Mouse (Mus musculus) heart, postnatal 25 days (tissue): ENCODE measurements at regions not wholly inside any gene's neighbourhood (a gene's known extent, or its start where the extent isn't known, plus 50 kb on each side); places are given as distances from the start of the nearest gene placed in this dataset.

Source experiments
- DNase-seq: peaks from one replicate; pipeline ENCODE4 v3.0.0; 2022; ENCODE audit warnings: low spot score
- intact Hi-C: fragments of 180-260 bp; cut with DNase I; formaldehyde crosslinking; loops from one replicate; pipeline ENCODE4 v1.15.1; 2025

GRCm38 (mm10) chr2:56083226-56083625 is 647.5 kb downstream of the Kcnj3 start:
- intact Hi-C loops: no loop called here
- DNase-seq: no peak

GRCm38 (mm10) chr2:56109531-56109930 is 673.8 kb downstream of the Kcnj3 start:
- intact Hi-C loops: loop anchor here (2.0 kb wide), 1 partner anchor 1811 kb away; no protein-coding TSS in a partner anchor
- no peak for DNase-seq

- intact Hi-C loops: loop anchor here (2.0 to 10.0 kb wide), 2 partner anchors 1755 to 1811 kb away; no protein-coding TSS in a partner anchor
- DNase-seq: no peak
Measured at GRCm38 (mm10) chr2:56109975-56110374, 674.2 kb downstream of the Kcnj3 start.

GRCm38 (mm10) chr2:56114469-56114868 is 678.7 kb downstream of the Kcnj3 start:
- no peak for DNase-seq
- intact Hi-C loops: loop anchor here (10.0 kb wide), 1 partner anchor 1750 kb away; no protein-coding TSS in a partner anchor

GRCm38 (mm10) chr2:56119368-56119767 is 683.6 kb downstream of the Kcnj3 start:
- no peak for DNase-seq

GRCm38 (mm10) chr2:56147107-56147615 is 711.4 kb downstream of the Kcnj3 start:
- intact Hi-C loops: no loop called here
- no peak for DNase-seq

More at GRCm38 (mm10) chr2:56119368-56119767, 683.6 kb downstream of the Kcnj3 start:
- intact Hi-C loops: loop anchor here (5.0 to 10.0 kb wide), 2 partner anchors 1713 to 1745 kb away; no protein-coding TSS in a partner anchor

GRCm38 (mm10) chr2:56196449-56196848 is 760.7 kb downstream of the Kcnj3 start:
- intact Hi-C loops: no loop called here
- no peak for DNase-seq

GRCm38 (mm10) chr2:56227476-56227875 is 791.7 kb downstream of the Kcnj3 start:
- no peak for DNase-seq
- intact Hi-C loops: no loop called here

GRCm38 (mm10) chr2:56233042-56233441 is 797.3 kb downstream of the Kcnj3 start:
- intact Hi-C loops: no loop called here

GRCm38 (mm10) chr2:56257044-56257954 is 821.5 kb downstream of the Kcnj3 start:
- no peak for DNase-seq
- intact Hi-C loops: no loop called here

More at GRCm38 (mm10) chr2:56233042-56233441, 797.3 kb downstream of the Kcnj3 start:
- DNase-seq: no peak

GRCm38 (mm10) chr2:56304920-56305319 is 818.9 kb downstream of the Nr4a2 start:
- intact Hi-C loops: no loop called here
- DNase-seq: no peak

- intact Hi-C loops: no loop called here
- DNase-seq: no peak
Measured at GRCm38 (mm10) chr2:56321692-56322091, 802.1 kb downstream of the Nr4a2 start.

GRCm38 (mm10) chr2:56322508-56322907 is 801.3 kb downstream of the Nr4a2 start:
- intact Hi-C loops: no loop called here
- no peak for DNase-seq

- intact Hi-C loops: no loop called here
- no peak for DNase-seq
Measured at GRCm38 (mm10) chr2:56335974-56336373, 787.8 kb downstream of the Nr4a2 start.

- no peak for DNase-seq
- intact Hi-C loops: no loop called here
Measured at GRCm38 (mm10) chr2:56364065-56364464, 759.7 kb downstream of the Nr4a2 start.
